Mouse (Mus musculus): ENCODE results near the gene Ep300.

DNA sequence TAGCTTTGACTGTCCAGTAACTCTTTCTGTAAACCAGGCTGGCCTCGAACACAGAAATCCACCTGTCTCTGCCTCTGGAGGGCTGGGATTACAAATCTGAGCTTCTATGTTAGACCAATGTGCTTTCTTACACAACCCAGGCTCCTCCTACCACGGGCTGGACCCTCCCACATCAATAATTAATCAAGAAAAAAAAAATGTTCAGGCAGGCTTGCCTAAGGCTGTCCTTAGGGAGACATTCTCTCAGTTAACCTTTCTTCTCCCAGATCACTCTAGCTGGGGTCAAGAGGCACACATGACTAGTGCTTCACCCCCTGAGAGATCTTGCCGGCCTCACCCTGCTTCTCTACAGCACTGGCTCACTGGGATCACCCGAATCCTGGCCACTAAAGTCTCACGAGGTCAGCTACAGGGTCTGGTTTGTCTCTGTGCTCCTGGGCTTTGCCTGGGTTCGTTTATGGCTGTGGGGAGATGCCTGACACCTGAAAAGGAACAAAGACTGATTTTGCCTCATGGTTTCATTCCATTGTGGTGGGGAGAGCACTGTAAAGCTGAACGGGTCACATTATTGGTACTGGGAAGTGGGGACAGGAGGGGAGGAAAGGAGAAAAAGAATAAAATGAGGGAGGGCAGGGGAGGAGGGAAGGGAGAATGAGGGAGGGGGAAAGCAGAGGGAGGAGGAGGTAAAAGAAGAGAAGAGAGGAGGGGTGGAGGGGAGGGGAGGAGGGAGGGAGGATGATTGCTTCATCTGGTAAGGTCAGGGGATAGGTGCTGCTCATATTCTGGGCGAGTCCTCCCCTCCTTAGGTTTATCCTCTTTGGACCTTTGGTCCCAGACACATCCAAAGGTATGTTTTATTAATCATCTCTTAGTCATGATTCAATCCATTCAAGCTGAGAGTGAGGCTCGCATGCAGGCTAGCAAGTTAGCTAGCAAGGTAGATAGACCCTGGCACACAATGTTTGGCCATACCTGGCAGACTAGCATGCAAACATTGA is 22.4 kb upstream of the Ep300 start:
- TF ChIP-seq POLR2A (IDR thresholded peaks at IDR 0.05; ENCODE audit: borderline replicate concordance, control insufficient read depth, low read depth, low read length) (no peak), CTCF (IDR thresholded peaks at IDR 0.05; ENCODE audit: control insufficient read depth, insufficient read depth, low read length) (no peak)

All from bone marrow, adult 2 months (tissue).